Mouse (Mus musculus): ENCODE results near the gene Gm42715. TPM values are rescaled to one million over a fixed set of nuclear protein-coding genes. Genes with fewer than 3 reads are reported as not detected.

Gene Gm42715
- polyA plus RNA-seq, 1 experiment: 9.5 TPM

- TF ChIP-seq CTCF (IDR thresholded peaks at IDR 0.05; ENCODE audit: extremely low read depth, insufficient read length, insufficient replicate concordance, low read depth, low read length) (no peak), POLR2A (IDR thresholded peaks at IDR 0.05; ENCODE audit: low read depth, low read length) (no peak)
- peak overlapping the region; percentile 94 for H3K27ac ChIP-seq (ENCODE audit: insufficient read depth, low read depth, low read length)
These were observed 6.4 kb upstream of the Gm42715 start for GRCm38 (mm10) chr7:127513016-127513390.

GRCm38 (mm10) chr7:127513781-127514180, 5.6 kb upstream of the Gm42715 start:
- WGBS: 28% methylated on average over 3 of the region's 3 CpGs
- TF ChIP-seq CTCF (IDR thresholded peaks at IDR 0.05; ENCODE audit: extremely low read depth, insufficient read length, insufficient replicate concordance, low read depth, low read length) (no peak), POLR2A (IDR thresholded peaks at IDR 0.05; ENCODE audit: low read depth, low read length) (no peak)
- H3K27ac ChIP-seq (ENCODE audit: insufficient read depth, low read depth, low read length): peak overlapping the region; percentile 94
- H3K4me3 ChIP-seq (ENCODE audit: low read depth, low read length): no peak overlapping the region; the same call in 1 of the 2 replicates
- no peaks in the 10 kb centered on the region for H3K27me3 ChIP-seq (ENCODE audit: control insufficient read depth, insufficient read depth, low read length)
- H3K36me3 ChIP-seq (ENCODE audit: control insufficient read depth, insufficient read depth, low read length): peaks cover 32% of the 10 kb centered on the region
- H3K4me1 ChIP-seq (ENCODE audit: control insufficient read depth, insufficient read depth, insufficient read length, low read length): peaks cover 7% of the 10 kb centered on the region; the same call in 1 of the 2 replicates

More at GRCm38 (mm10) chr7:127513016-127513390, 6.4 kb upstream of the Gm42715 start:
- Histone ChIP-seq H3K4me3 (ENCODE audit: low read depth, low read length) (peak overlapping the region; percentile 84), H3K4me1 (ENCODE audit: control insufficient read depth, insufficient read depth, insufficient read length, low read length) (peaks cover 7% of the 10 kb centered on the region; the same call in 1 of the 2 replicates), H3K27me3 (ENCODE audit: control insufficient read depth, insufficient read depth, low read length) (no peaks in the 10 kb centered on the region), H3K36me3 (ENCODE audit: control insufficient read depth, insufficient read depth, low read length) (peaks cover 28% of the 10 kb centered on the region)
- 1% methylated on average over 8 of the region's 8 CpGs for WGBS

GRCm38 (mm10) chr7:127515846-127516245, 3.5 kb upstream of the Gm42715 start:
- no peak overlapping the region for H3K27ac ChIP-seq (ENCODE audit: insufficient read depth, low read depth, low read length)
- no peaks in the 10 kb centered on the region for H3K27me3 ChIP-seq (ENCODE audit: control insufficient read depth, insufficient read depth, low read length)
- TF ChIP-seq CTCF (IDR thresholded peaks at IDR 0.05; ENCODE audit: extremely low read depth, insufficient read length, insufficient replicate concordance, low read depth, low read length): no peak
- TF ChIP-seq POLR2A (IDR thresholded peaks at IDR 0.05; ENCODE audit: low read depth, low read length): no peak
- peaks cover 7% of the 10 kb centered on the region; the same call in 1 of the 2 replicates for H3K4me1 ChIP-seq (ENCODE audit: control insufficient read depth, insufficient read depth, insufficient read length, low read length)
- H3K4me3 ChIP-seq (ENCODE audit: low read depth, low read length): no peak overlapping the region
- WGBS: 86% methylated on average over 7 of the region's 7 CpGs
- H3K36me3 ChIP-seq (ENCODE audit: control insufficient read depth, insufficient read depth, low read length): peaks cover 50% of the 10 kb centered on the region

GRCm38 (mm10) chr7:127516344-127516743, 3.0 kb upstream of the Gm42715 start:
- H3K36me3 ChIP-seq (ENCODE audit: control insufficient read depth, insufficient read depth, low read length): peaks cover 55% of the 10 kb centered on the region
- WGBS: 86% methylated on average over 7 of the region's 7 CpGs
- no peaks in the 10 kb centered on the region for H3K27me3 ChIP-seq (ENCODE audit: control insufficient read depth, insufficient read depth, low read length)
- TF ChIP-seq POLR2A (IDR thresholded peaks at IDR 0.05; ENCODE audit: low read depth, low read length) (no peak), CTCF (IDR thresholded peaks at IDR 0.05; ENCODE audit: extremely low read depth, insufficient read length, insufficient replicate concordance, low read depth, low read length) (no peak)
- no peak overlapping the region for H3K4me3 ChIP-seq (ENCODE audit: low read depth, low read length)
- H3K4me1 ChIP-seq (ENCODE audit: control insufficient read depth, insufficient read depth, insufficient read length, low read length): peaks cover 7% of the 10 kb centered on the region; the same call in 1 of the 2 replicates
- no peak overlapping the region for H3K27ac ChIP-seq (ENCODE audit: insufficient read depth, low read depth, low read length)

GRCm38 (mm10) chr7:127541671-127542070, 22.3 kb downstream of the Gm42715 start:
- Histone ChIP-seq H3K27me3 (ENCODE audit: control insufficient read depth, insufficient read depth, low read length) (no peaks in the 10 kb centered on the region), H3K4me3 (ENCODE audit: low read depth, low read length) (no peak overlapping the region), H3K4me1 (ENCODE audit: control insufficient read depth, insufficient read depth, insufficient read length, low read length) (no peaks in the 10 kb centered on the region), H3K27ac (ENCODE audit: insufficient read depth, low read depth, low read length) (no peak overlapping the region), H3K36me3 (ENCODE audit: control insufficient read depth, insufficient read depth, low read length) (peaks cover 77% of the 10 kb centered on the region)
- 96% methylated on average over 3 of the region's 3 CpGs for WGBS
- TF ChIP-seq CTCF (IDR thresholded peaks at IDR 0.05; ENCODE audit: extremely low read depth, insufficient read length, insufficient replicate concordance, low read depth, low read length) (no peak), POLR2A (IDR thresholded peaks at IDR 0.05; ENCODE audit: low read depth, low read length) (no peak)

GRCm38 (mm10) chr7:127549116-127549835, 29.9 kb downstream of the Gm42715 start:
- no peaks in the 10 kb centered on the region for H3K4me1 ChIP-seq (ENCODE audit: control insufficient read depth, insufficient read depth, insufficient read length, low read length)
- peaks cover 60% of the 10 kb centered on the region for H3K36me3 ChIP-seq (ENCODE audit: control insufficient read depth, insufficient read depth, low read length)
- no peaks in the 10 kb centered on the region for H3K27me3 ChIP-seq (ENCODE audit: control insufficient read depth, insufficient read depth, low read length)
- 71% methylated on average over 15 of the region's 15 CpGs for WGBS
- no peak for TF ChIP-seq CTCF (IDR thresholded peaks at IDR 0.05; ENCODE audit: extremely low read depth, insufficient read length, insufficient replicate concordance, low read depth, low read length)
- TF ChIP-seq POLR2A (IDR thresholded peaks at IDR 0.05; ENCODE audit: low read depth, low read length): no peak
- H3K4me3 ChIP-seq (ENCODE audit: low read depth, low read length): no peak overlapping the region
- no peak overlapping the region for H3K27ac ChIP-seq (ENCODE audit: insufficient read depth, low read depth, low read length)

GRCm38 (mm10) chr7:127551558-127551957, 32.2 kb downstream of the Gm42715 start:
- TF ChIP-seq POLR2A (IDR thresholded peaks at IDR 0.05; ENCODE audit: low read depth, low read length): no peak
- TF ChIP-seq CTCF (IDR thresholded peaks at IDR 0.05; ENCODE audit: extremely low read depth, insufficient read length, insufficient replicate concordance, low read depth, low read length): no peak
- no peaks in the 10 kb centered on the region for H3K27me3 ChIP-seq (ENCODE audit: control insufficient read depth, insufficient read depth, low read length)
- H3K4me3 ChIP-seq (ENCODE audit: low read depth, low read length): no peak overlapping the region
- H3K27ac ChIP-seq (ENCODE audit: insufficient read depth, low read depth, low read length): no peak overlapping the region
- H3K36me3 ChIP-seq (ENCODE audit: control insufficient read depth, insufficient read depth, low read length): peaks cover 66% of the 10 kb centered on the region
- WGBS: 84% methylated on average over 8 of the region's 8 CpGs
- H3K4me1 ChIP-seq (ENCODE audit: control insufficient read depth, insufficient read depth, insufficient read length, low read length): no peaks in the 10 kb centered on the region

Data from small intestine, adult 2 months (tissue).